Mouse (Mus musculus) olfactory bulb, adult 2 months (tissue): ENCODE measurements around the gene Ccr9.

ENCODE experiments used
- CTCF ChIP-seq: fragments of 200-500 bp; IDR thresholded peaks from 2 replicates; pipeline ENCODE4 v1.5.1; 2012; ENCODE audit warnings: low read depth, mild to moderate bottlenecking, low read length, moderate library complexity; ENCODE audit not compliant: insufficient read depth
- POLR2A ChIP-seq: fragments of 200-500 bp; IDR thresholded peaks from 2 replicates; pipeline ENCODE4 v1.6.1; 2012; ENCODE audit warnings: mild to moderate bottlenecking, low read depth, low read length, moderate library complexity; ENCODE audit not compliant: insufficient read depth

- no peak for TF ChIP-seq CTCF
- TF ChIP-seq POLR2A: no peak
Observed at GRCm38 (mm10) chr9:123758645-123759044, 80.4 kb downstream of the Ccr9 start.
